ENCODE assay signal across 17 mouse cellular contexts in the genomic region with DNA sequence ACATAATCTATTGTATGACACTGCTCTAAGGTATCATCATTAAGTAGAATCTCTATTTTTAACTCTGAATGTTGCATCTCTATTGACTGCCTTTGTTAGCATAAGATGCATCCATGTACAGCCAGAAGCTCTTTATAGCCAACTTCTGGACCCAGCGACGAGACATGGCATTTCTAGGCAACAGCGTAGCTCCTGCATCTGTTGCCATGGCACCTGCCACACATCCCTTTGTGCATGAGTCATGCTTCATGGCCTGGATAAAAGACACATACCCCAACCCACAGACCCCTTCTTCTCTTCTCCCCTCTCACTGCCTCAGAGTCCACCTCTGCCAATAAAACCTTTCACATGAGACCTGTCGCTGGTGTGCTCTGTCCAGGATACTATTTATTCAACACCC. TPM values are rescaled to one million over a fixed set of nuclear protein-coding genes. Genes with fewer than 3 reads are reported as not detected.
DNase-seq lines count a peak whose midpoint lies in the region; ATAC-seq and TF ChIP-seq lines count a peak whose summit lies in the region.
"Had no signal": no experiment of that assay in that cellular context is flagged by ENCODE, and none has a peak within 500 bp of the region (broad histone marks: within the 10 kb centered on the region; RNA-seq: fewer than 3 reads in every experiment).

No protein-coding gene starts in this region.

- no peaks in the 10 kb centered on the region for H3K9me3 ChIP-seq in hindbrain, postnatal 0 days (ENCODE audit: low read length)
- H3K9me3 ChIP-seq in midbrain, embryonic 13.5 days: no peaks in the 10 kb centered on the region
- H3K9me3 ChIP-seq: heart, embryonic 13.5 days; lung, embryonic 15.5 days had no signal

- peak; percentile 26 to 31 for DNase-seq in left cerebral cortex, adult 2 months (ENCODE audit: extremely low spot score in 1 of 2, low spot score in 2 of 2)
- DNase-seq in left cerebral cortex, adult 11 months (ENCODE audit: low spot score): no peak
- peak; percentile 55 for DNase-seq in hindbrain, postnatal 0 days (ENCODE audit: low spot score)
- peak; percentile 23 for DNase-seq in telencephalon, adult 2 months (ENCODE audit: low read depth, low spot score)
- no peak for DNase-seq in cerebellum, postnatal 36 days
- DNase-seq in spleen, adult 12 weeks (ENCODE audit: low spot score): no peak
- DNase-seq in heart, postnatal 36 days: no peak
- DNase-seq: adrenal gland, adult 8-10 months; cerebellum, adult 11 months; gastrocnemius, postnatal 25 days; kidney, postnatal 36 days; thymus, postnatal 4 days had no signal

- no peaks in the 10 kb centered on the region for H3K27me3 ChIP-seq in hindbrain, postnatal 0 days (ENCODE audit: insufficient read depth, low read length)
- H3K27me3 ChIP-seq in midbrain, embryonic 13.5 days: no peaks in the 10 kb centered on the region
- H3K27me3 ChIP-seq: heart, embryonic 13.5 days; lung, embryonic 15.5 days had no signal

- H3K27ac ChIP-seq in left cerebral cortex, adult 2 months: peak overlapping the region; percentile 2
- no peak overlapping the region; the same call in 1 of the 2 replicates for H3K27ac ChIP-seq in hindbrain, postnatal 0 days
- H3K27ac ChIP-seq in midbrain, embryonic 13.5 days: no peak overlapping the region
- H3K27ac ChIP-seq: heart, embryonic 13.5 days; lung, embryonic 15.5 days had no signal

- intact Hi-C loops in left cerebral cortex, adult 2 months (cut with DNase I): no loop called here
- intact Hi-C loops in heart, postnatal 36 days (cut with DNase I): no loop called here

- no peaks in the 10 kb centered on the region for H3K36me3 ChIP-seq in hindbrain, postnatal 0 days (ENCODE audit: insufficient read depth, low read length)
- no peaks in the 10 kb centered on the region for H3K36me3 ChIP-seq in midbrain, embryonic 13.5 days
- H3K36me3 ChIP-seq: heart, embryonic 13.5 days; lung, embryonic 15.5 days had no signal

- peak; percentile 67 for ATAC-seq in hindbrain, postnatal 0 days
- ATAC-seq in midbrain, embryonic 13.5 days: 0 out of 2 replicates have a peak, but pooled peaks have one; percentile 45

- no peak for TF ChIP-seq CTCF in left cerebral cortex, adult 2 months (IDR thresholded peaks at IDR 0.05)
- no peak for TF ChIP-seq CTCF in hindbrain, postnatal 0 days (IDR thresholded peaks at IDR 0.05; ENCODE audit: low read depth)

- no peak overlapping the region for H3K4me3 ChIP-seq in left cerebral cortex, adult 2 months
- no peak overlapping the region for H3K4me3 ChIP-seq in hindbrain, postnatal 0 days (ENCODE audit: low read length)
- H3K4me3 ChIP-seq in midbrain, embryonic 13.5 days (replicated peaks): no peak overlapping the region
- H3K4me3 ChIP-seq: heart, embryonic 13.5 days; lung, embryonic 15.5 days had no signal

- WGBS in hindbrain, postnatal 0 days: 25% methylated on average over 4 of the region's 4 CpGs
- 30% methylated on average over 4 of the region's 4 CpGs for WGBS in midbrain, embryonic 13.5 days

- H3K4me2 ChIP-seq in hindbrain, postnatal 0 days (ENCODE audit: low read depth, low read length): no peak overlapping the region
- H3K4me2 ChIP-seq in midbrain, embryonic 13.5 days (replicated peaks): no peak overlapping the region
- H3K4me2 ChIP-seq: heart, embryonic 13.5 days; lung, embryonic 15.5 days had no signal

- H3K9ac ChIP-seq in hindbrain, postnatal 0 days (replicated peaks; ENCODE audit: low read length): no peak overlapping the region
- H3K9ac ChIP-seq in midbrain, embryonic 13.5 days (replicated peaks): no peak overlapping the region
- H3K9ac ChIP-seq: heart, embryonic 13.5 days; lung, embryonic 15.5 days had no signal

- H3K4me1 ChIP-seq in hindbrain, postnatal 0 days (ENCODE audit: insufficient read depth, low read length): no peaks in the 10 kb centered on the region
- H3K4me1 ChIP-seq in midbrain, embryonic 13.5 days (replicated peaks): peaks cover 4% of the 10 kb centered on the region; the same call in 1 of the 2 replicates
- H3K4me1 ChIP-seq: heart, embryonic 13.5 days; lung, embryonic 15.5 days had no signal

RNA-seq across cellular contexts. Expression of a gene that starts 34.0 kb away (rescaled TPM):
- not detected for total RNA-seq in left cerebral cortex, adult 2 months (2021)
- not detected in 2 replicates for total RNA-seq in hindbrain, postnatal 0 days (2014; rRNA removed)
- polyA plus RNA-seq in hindbrain, postnatal 0 days (2015; fragmentation: Nextera tagmentation; extraction: Ambion mirVana): not detected in 2 replicates
- not detected in 2 replicates for polyA plus RNA-seq in midbrain, embryonic 13.5 days (2015; fragmentation: Nextera tagmentation; extraction: Ambion mirVana)
- total RNA-seq in heart, postnatal 36 days (2021): not detected
- total RNA-seq: adrenal gland, adult 8-10 months; gastrocnemius, postnatal 25 days had no signal
- polyA plus RNA-seq: heart, embryonic 13.5 days; intestine, embryonic 14.5 days; limb, embryonic 14.5 days; lung, embryonic 15.5 days had no signal

Comparison
In these comparisons a context has a peak if more than half of its experiments do, and no peak if none do; other contexts are left out.
1. DNase-seq: peak in left cerebral cortex, adult 2 months (2 of 2), hindbrain, postnatal 0 days (single experiment) and telencephalon, adult 2 months (single experiment); none in left cerebral cortex, adult 11 months (single experiment), cerebellum, postnatal 36 days (0 of 2), spleen, adult 12 weeks (single experiment) and heart, postnatal 36 days (0 of 2).